Mouse (Mus musculus): ENCODE data around the gene Pebp1. TPM values are rescaled to one million over a fixed set of nuclear protein-coding genes. Genes with fewer than 3 reads are reported as not detected.

The Pebp1 gene
- polyA plus RNA-seq, 1 experiment from 2014 or later, result 571 TPM

GRCm38 (mm10) chr5:117267913-117268312, 19.5 kb downstream of the Pebp1 start:
- WGBS (ENCODE audit: insufficient replicate concordance), result 81% methylated on average over 14 of the region's 14 CpGs

GRCm38 (mm10) chr5:117264701-117265100, 22.7 kb downstream of the Pebp1 start:
- H3K4me3 ChIP-seq (ENCODE audit: low read depth, low read length), result no peak overlapping the region
- no peaks in the 10 kb centered on the region; the same call in 1 of the 2 replicates for H3K27me3 ChIP-seq (ENCODE audit: control insufficient read depth, insufficient read depth, low read length)
- no peak overlapping the region for H3K27ac ChIP-seq (ENCODE audit: low read depth, low read length)
- no peaks in the 10 kb centered on the region for H3K4me1 ChIP-seq (ENCODE audit: control insufficient read depth, insufficient read depth, low read length)
- no peak overlapping the region for H3K9ac ChIP-seq (ENCODE audit: low read depth, low read length)
- no peak for ATAC-seq (replicated peaks; ENCODE audit: insufficient number of reproducible peaks, low FRiP score, low TSS enrichment)
- no peak overlapping the region for H3K4me2 ChIP-seq
- WGBS (ENCODE audit: insufficient replicate concordance), result 44% methylated on average over 5 of the region's 5 CpGs
- no peaks in the 10 kb centered on the region for H3K9me3 ChIP-seq (replicated peaks; ENCODE audit: control insufficient read depth, low read length)
- H3K36me3 ChIP-seq (ENCODE audit: control insufficient read depth, insufficient read depth, low read length), result peaks cover 6% of the 10 kb centered on the region

More at GRCm38 (mm10) chr5:117267913-117268312, 19.5 kb downstream of the Pebp1 start:
- Histone ChIP-seq H3K4me1 (ENCODE audit: control insufficient read depth, insufficient read depth, low read length) (no peaks in the 10 kb centered on the region), H3K36me3 (ENCODE audit: control insufficient read depth, insufficient read depth, low read length) (peaks cover 6% of the 10 kb centered on the region), H3K4me2 (no peak overlapping the region), H3K9ac (ENCODE audit: low read depth, low read length) (no peak overlapping the region), H3K27ac (ENCODE audit: low read depth, low read length) (no peak overlapping the region), H3K4me3 (ENCODE audit: low read depth, low read length) (no peak overlapping the region), H3K27me3 (ENCODE audit: control insufficient read depth, insufficient read depth, low read length) (no peaks in the 10 kb centered on the region; the same call in 1 of the 2 replicates), H3K9me3 (replicated peaks; ENCODE audit: control insufficient read depth, low read length) (no peaks in the 10 kb centered on the region)
- ATAC-seq (replicated peaks; ENCODE audit: insufficient number of reproducible peaks, low FRiP score, low TSS enrichment), result no peak

DNA sequence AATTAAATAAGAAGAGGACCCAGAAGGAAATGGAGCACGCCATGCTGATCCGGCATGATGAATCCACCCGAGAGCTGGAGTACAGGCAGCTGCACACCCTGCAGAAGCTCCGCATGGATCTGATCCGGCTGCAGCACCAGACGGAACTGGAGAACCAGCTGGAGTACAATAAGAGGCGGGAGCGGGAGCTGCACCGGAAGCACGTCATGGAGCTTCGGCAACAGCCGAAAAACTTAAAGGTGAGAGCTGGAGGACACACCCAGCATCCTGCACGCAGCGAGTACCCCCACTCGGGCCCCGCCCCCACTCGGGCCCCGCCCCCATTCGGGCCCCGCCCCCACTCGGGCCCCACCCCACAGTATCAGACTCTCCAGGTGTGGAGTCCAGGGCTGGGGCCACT, 23.9 kb downstream of the Pebp1 start:
- no peaks in the 10 kb centered on the region for H3K4me1 ChIP-seq (ENCODE audit: control insufficient read depth, insufficient read depth, low read length)
- no peak for ATAC-seq (replicated peaks; ENCODE audit: insufficient number of reproducible peaks, low FRiP score, low TSS enrichment)
- H3K27me3 ChIP-seq (ENCODE audit: control insufficient read depth, insufficient read depth, low read length), result no peaks in the 10 kb centered on the region
- no peaks in the 10 kb centered on the region for H3K9me3 ChIP-seq (replicated peaks; ENCODE audit: control insufficient read depth, low read length)
- no peak overlapping the region for H3K27ac ChIP-seq (ENCODE audit: low read depth, low read length)
- 82% methylated on average over 21 of the region's 21 CpGs for WGBS (ENCODE audit: insufficient replicate concordance)
- no peak overlapping the region for H3K9ac ChIP-seq (ENCODE audit: low read depth, low read length)
- H3K4me3 ChIP-seq (ENCODE audit: low read depth, low read length), result no peak overlapping the region
- H3K4me2 ChIP-seq, result no peak overlapping the region
- H3K36me3 ChIP-seq (ENCODE audit: control insufficient read depth, insufficient read depth, low read length), result peaks cover 6% of the 10 kb centered on the region

DNA sequence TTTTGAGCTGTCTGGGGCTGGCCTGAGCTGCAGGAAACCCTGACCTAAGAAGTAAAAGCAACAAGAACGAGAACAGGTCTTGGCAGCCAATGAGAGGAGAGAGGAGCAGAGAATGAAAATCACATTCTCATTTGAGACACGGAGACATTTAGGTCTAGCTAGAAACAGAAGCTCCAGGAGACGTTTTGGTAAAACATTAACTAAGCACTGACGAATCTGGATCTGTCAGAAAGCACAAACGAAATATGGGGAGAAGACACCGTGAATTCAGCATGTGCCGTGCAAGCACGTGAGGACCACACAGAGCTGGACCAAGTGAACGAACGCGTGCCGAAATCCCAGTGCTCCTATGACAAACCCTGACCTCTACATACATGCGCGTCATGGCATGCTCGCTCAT, 29.1 kb downstream of the Pebp1 start:
- Histone ChIP-seq H3K4me1 (ENCODE audit: control insufficient read depth, insufficient read depth, low read length) (no peaks in the 10 kb centered on the region), H3K36me3 (ENCODE audit: control insufficient read depth, insufficient read depth, low read length) (no peaks in the 10 kb centered on the region; the same call in 1 of the 2 replicates), H3K27me3 (ENCODE audit: control insufficient read depth, insufficient read depth, low read length) (no peaks in the 10 kb centered on the region), H3K27ac (ENCODE audit: low read depth, low read length) (no peak overlapping the region), H3K4me2 (no peak overlapping the region), H3K9me3 (replicated peaks; ENCODE audit: control insufficient read depth, low read length) (no peaks in the 10 kb centered on the region), H3K9ac (ENCODE audit: low read depth, low read length) (no peak overlapping the region), H3K4me3 (ENCODE audit: low read depth, low read length) (no peak overlapping the region)
- ATAC-seq (replicated peaks; ENCODE audit: insufficient number of reproducible peaks, low FRiP score, low TSS enrichment), result no peak
- 89% methylated on average over 15 of the region's 15 CpGs for WGBS (ENCODE audit: insufficient replicate concordance)

DNA sequence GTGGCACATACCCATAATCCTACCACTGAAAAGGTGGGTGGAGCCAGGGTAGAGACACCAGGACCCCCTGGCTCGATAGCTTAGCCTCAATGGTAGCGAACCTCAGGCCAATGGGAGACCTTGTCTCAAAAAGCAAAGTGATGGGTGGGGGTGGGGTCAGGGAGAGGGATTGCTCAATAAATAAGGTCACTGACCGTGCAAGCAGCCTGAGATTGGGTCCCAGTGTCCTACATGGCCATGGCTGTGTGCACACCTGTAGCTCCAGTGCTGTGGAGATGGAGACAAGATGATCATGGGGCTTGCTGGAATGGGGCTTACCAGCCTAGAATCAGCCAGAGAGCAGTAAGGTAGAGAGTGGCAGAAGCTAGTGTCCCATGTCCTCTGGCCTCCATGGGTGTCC, 35.7 kb downstream of the Pebp1 start:
- Histone ChIP-seq H3K9ac (ENCODE audit: low read depth, low read length) (no peak overlapping the region), H3K4me1 (ENCODE audit: control insufficient read depth, insufficient read depth, low read length) (peaks cover 6% of the 10 kb centered on the region; the same call in 1 of the 2 replicates), H3K4me3 (ENCODE audit: low read depth, low read length) (no peak overlapping the region), H3K27me3 (ENCODE audit: control insufficient read depth, insufficient read depth, low read length) (no peaks in the 10 kb centered on the region), H3K27ac (ENCODE audit: low read depth, low read length) (no peak overlapping the region), H3K4me2 (no peak overlapping the region), H3K9me3 (replicated peaks; ENCODE audit: control insufficient read depth, low read length) (no peaks in the 10 kb centered on the region), H3K36me3 (ENCODE audit: control insufficient read depth, insufficient read depth, low read length) (no peaks in the 10 kb centered on the region; the same call in 1 of the 2 replicates)
- no peak for ATAC-seq (replicated peaks; ENCODE audit: insufficient number of reproducible peaks, low FRiP score, low TSS enrichment)
- WGBS (ENCODE audit: insufficient replicate concordance), result 88% methylated on average over 3 of the region's 3 CpGs

DNA sequence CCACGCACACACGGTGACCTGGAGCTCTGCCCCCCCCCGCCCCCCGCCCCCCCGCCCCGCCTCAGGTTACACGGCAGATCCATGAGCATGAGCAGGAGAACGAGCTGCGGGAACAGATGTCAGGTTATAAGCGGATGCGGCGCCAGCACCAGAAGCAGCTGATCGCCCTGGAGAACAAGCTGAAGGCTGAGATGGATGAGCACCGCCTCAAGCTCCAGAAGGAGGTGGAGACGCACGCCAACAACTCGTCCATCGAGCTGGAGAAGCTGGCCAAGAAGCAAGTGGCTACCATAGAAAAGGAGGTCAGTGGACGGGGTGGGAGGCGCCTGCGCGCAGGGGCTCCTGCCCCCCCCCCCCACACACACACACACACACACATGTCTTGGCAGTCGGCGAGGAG, 36.6 kb downstream of the Pebp1 start:
- ATAC-seq (replicated peaks; ENCODE audit: insufficient number of reproducible peaks, low FRiP score, low TSS enrichment), result no peak
- no peaks in the 10 kb centered on the region for H3K27me3 ChIP-seq (ENCODE audit: control insufficient read depth, insufficient read depth, low read length)
- no peak overlapping the region for H3K4me2 ChIP-seq
- no peaks in the 10 kb centered on the region for H3K36me3 ChIP-seq (ENCODE audit: control insufficient read depth, insufficient read depth, low read length)
- H3K4me1 ChIP-seq (ENCODE audit: control insufficient read depth, insufficient read depth, low read length), result peaks cover 6% of the 10 kb centered on the region; the same call in 1 of the 2 replicates
- no peak overlapping the region for H3K9ac ChIP-seq (ENCODE audit: low read depth, low read length)
- 73% methylated on average over 20 of the region's 24 CpGs for WGBS (ENCODE audit: insufficient replicate concordance)
- no peak overlapping the region for H3K27ac ChIP-seq (ENCODE audit: low read depth, low read length)
- H3K4me3 ChIP-seq (ENCODE audit: low read depth, low read length), result no peak overlapping the region
- H3K9me3 ChIP-seq (replicated peaks; ENCODE audit: control insufficient read depth, low read length), result no peaks in the 10 kb centered on the region

DNA sequence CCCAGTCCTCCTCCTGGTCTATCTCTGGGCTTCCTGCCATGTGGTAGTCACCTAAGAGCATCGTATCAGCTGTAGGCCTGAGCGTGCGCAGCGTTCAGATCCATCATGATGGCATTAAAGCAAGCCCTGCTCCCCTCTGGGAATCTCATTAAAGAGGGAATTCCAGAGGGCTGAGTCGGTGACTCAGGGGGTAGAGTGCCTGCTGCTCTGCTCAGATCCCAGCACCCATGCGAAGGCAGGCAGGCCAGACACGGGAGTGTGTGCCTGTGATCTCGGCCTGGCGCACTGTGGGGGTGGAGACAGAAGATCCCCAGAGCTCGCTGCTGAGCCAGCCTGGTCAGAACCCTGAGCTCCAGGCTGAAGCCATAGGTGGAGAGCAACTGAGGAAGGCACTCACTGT, 39.1 kb downstream of the Pebp1 start:
- Histone ChIP-seq H3K9me3 (replicated peaks; ENCODE audit: control insufficient read depth, low read length) (no peaks in the 10 kb centered on the region), H3K36me3 (ENCODE audit: control insufficient read depth, insufficient read depth, low read length) (no peaks in the 10 kb centered on the region), H3K4me3 (ENCODE audit: low read depth, low read length) (no peak overlapping the region), H3K27ac (ENCODE audit: low read depth, low read length) (no peak overlapping the region), H3K4me2 (no peak overlapping the region), H3K9ac (ENCODE audit: low read depth, low read length) (no peak overlapping the region), H3K27me3 (ENCODE audit: control insufficient read depth, insufficient read depth, low read length) (no peaks in the 10 kb centered on the region), H3K4me1 (ENCODE audit: control insufficient read depth, insufficient read depth, low read length) (peaks cover 6% of the 10 kb centered on the region; the same call in 1 of the 2 replicates)
- ATAC-seq (replicated peaks; ENCODE audit: insufficient number of reproducible peaks, low FRiP score, low TSS enrichment), result no peak
- WGBS (ENCODE audit: insufficient replicate concordance), result 17% methylated on average over 10 of the region's 10 CpGs

- Histone ChIP-seq H3K4me2 (no peak overlapping the region), H3K27ac (ENCODE audit: low read depth, low read length) (no peak overlapping the region), H3K27me3 (ENCODE audit: control insufficient read depth, insufficient read depth, low read length) (no peaks in the 10 kb centered on the region), H3K9ac (ENCODE audit: low read depth, low read length) (no peak overlapping the region), H3K9me3 (replicated peaks; ENCODE audit: control insufficient read depth, low read length) (no peaks in the 10 kb centered on the region), H3K4me1 (ENCODE audit: control insufficient read depth, insufficient read depth, low read length) (peaks cover 10% of the 10 kb centered on the region), H3K36me3 (ENCODE audit: control insufficient read depth, insufficient read depth, low read length) (no peaks in the 10 kb centered on the region), H3K4me3 (ENCODE audit: low read depth, low read length) (no peak overlapping the region)
- WGBS (ENCODE audit: insufficient replicate concordance), result 87% methylated on average over 8 of the region's 8 CpGs
- no peak for ATAC-seq (replicated peaks; ENCODE audit: insufficient number of reproducible peaks, low FRiP score, low TSS enrichment)
Measured at GRCm38 (mm10) chr5:117245170-117245569, 42.3 kb downstream of the Pebp1 start.

DNA sequence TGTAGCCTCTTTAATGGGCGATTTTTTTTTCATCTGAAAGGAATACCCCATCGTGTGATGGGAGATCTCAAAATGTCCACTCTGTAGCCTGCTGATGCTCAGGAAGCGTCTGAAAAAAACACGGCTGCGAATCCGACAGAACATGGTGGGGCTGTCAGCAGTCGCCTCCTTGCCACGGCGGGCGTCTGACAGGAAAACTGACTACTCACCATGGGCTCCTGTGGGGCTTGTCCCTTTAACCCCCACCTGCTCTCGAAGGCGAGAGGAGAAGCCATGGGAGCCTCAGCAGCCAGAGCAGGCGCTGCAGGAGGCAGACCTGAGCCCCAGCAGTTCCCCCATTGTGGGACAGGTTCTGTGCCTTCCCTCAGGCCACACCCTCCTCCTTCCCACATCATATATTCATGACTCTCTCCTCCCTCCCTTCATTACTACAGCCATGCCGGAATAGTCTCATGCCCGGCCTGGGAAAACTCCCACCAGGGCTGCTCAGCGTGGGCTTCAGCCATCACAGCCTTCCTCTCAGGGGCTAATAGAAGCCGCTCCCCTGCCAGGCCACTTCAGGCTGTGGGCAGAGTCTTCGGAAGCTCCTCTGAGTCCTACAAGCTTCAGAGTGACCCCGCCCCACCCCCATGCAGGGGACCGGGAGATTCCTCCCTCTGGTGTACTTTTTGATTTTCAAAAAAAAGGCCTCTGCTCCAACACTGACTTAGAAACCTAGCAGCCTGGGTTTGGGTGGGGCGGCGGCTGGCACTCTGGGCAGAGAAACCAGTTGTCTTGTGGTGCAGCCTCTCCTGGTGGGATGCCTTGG, 44.5 kb downstream of the Pebp1 start:
- Histone ChIP-seq H3K9me3 (replicated peaks; ENCODE audit: control insufficient read depth, low read length) (no peaks in the 10 kb centered on the region), H3K4me3 (ENCODE audit: low read depth, low read length) (peak overlapping the region; percentile 37), H3K4me2 (peak overlapping the region; percentile 63), H3K9ac (ENCODE audit: low read depth, low read length) (no peak overlapping the region), H3K36me3 (ENCODE audit: control insufficient read depth, insufficient read depth, low read length) (no peaks in the 10 kb centered on the region), H3K27ac (ENCODE audit: low read depth, low read length) (no peak overlapping the region), H3K27me3 (ENCODE audit: control insufficient read depth, insufficient read depth, low read length) (no peaks in the 10 kb centered on the region), H3K4me1 (ENCODE audit: control insufficient read depth, insufficient read depth, low read length) (peaks cover 4% of the 10 kb centered on the region; the same call in 1 of the 2 replicates)
- 30% methylated on average over 22 of the region's 22 CpGs for WGBS (ENCODE audit: insufficient replicate concordance)
- no peak for ATAC-seq (replicated peaks; ENCODE audit: insufficient number of reproducible peaks, low FRiP score, low TSS enrichment)
